Mouse (Mus musculus) neural tube, embryonic 11.5 days (tissue): ENCODE results near the gene Asic1. TPM values are rescaled to one million over a fixed set of nuclear protein-coding genes. Genes with fewer than 3 reads are reported as not detected.
"Not testable (repeated sequence)": the region's sequence is repeated elsewhere in the genome, so short reads cannot be mapped to it uniquely, and the experiment has no call there.

Experiments
- ATAC-seq: fragments of 200-750 bp; cut with Nextera tagmentation; 2 replicates; pipeline ENCODE4 v1.8.0; 2017; ENCODE audit warnings: moderate number of reproducible peaks, mild to moderate bottlenecking, moderate TSS enrichment, moderate library complexity; ENCODE audit not compliant: insufficient read depth, low FRiP score, low TSS enrichment
- DNase-seq: peaks from one replicate; pipeline ENCODE4 v3.0.0-alpha.2; 2015; ENCODE audit warnings: low spot score
- H3K27ac ChIP-seq: fragments of 300-500 bp; sonication (generic); 2 replicates; pipeline ENCODE4 v1.5.1; 2014; ENCODE audit warnings: low read depth, mild to moderate bottlenecking, low read length
- H3K27me3 ChIP-seq: fragments of 300-500 bp; sonication (generic); 2 replicates; pipeline ENCODE4 v1.6.1; 2014; ENCODE audit warnings: mild to moderate bottlenecking, low read length, mixed read lengths; ENCODE audit not compliant: control insufficient read depth, insufficient read depth
- H3K36me3 ChIP-seq: fragments of 300-500 bp; sonication (generic); 2 replicates; pipeline ENCODE4 v1.6.1; 2014; ENCODE audit warnings: mild to moderate bottlenecking, low read length, moderate library complexity, mixed read lengths; ENCODE audit not compliant: control insufficient read depth, insufficient read depth
- H3K4me1 ChIP-seq: fragments of 300-500 bp; sonication (generic); 2 replicates; pipeline ENCODE4 v1.6.1; 2014; ENCODE audit warnings: low read length, mixed read lengths; ENCODE audit not compliant: control insufficient read depth, insufficient read depth
- H3K4me2 ChIP-seq: fragments of 300-500 bp; sonication (generic); 2 replicates; pipeline ENCODE4 v1.6.1; 2014; ENCODE audit warnings: low read depth, mild to moderate bottlenecking, moderate library complexity
- H3K4me3 ChIP-seq: fragments of 300-500 bp; sonication (generic); 2 replicates; pipeline ENCODE4 v1.5.1; 2014; ENCODE audit warnings: low read depth, low read length
- H3K9ac ChIP-seq: fragments of 300-500 bp; sonication (generic); 2 replicates; pipeline ENCODE4 v1.6.1; 2014; ENCODE audit warnings: mild to moderate bottlenecking, low read length
- H3K9me3 ChIP-seq: fragments of 300-500 bp; sonication (generic); 2 replicates; pipeline ENCODE4 v1.6.1; 2016; ENCODE audit warnings: low read length; ENCODE audit not compliant: control insufficient read depth
- WGBS: fragments of 180-500 bp; shearing (Covaris S2); extraction: QIAGEN DNeasy Blood & Tissue Kit; methylation state at CpG from one replicate; pipeline ENCODE4 v1.1.7; 2014; 5-methylcytosine and 5-hydroxymethylcytosine counted together
- polyA plus RNA-seq: library from polyadenylated mRNA; unstranded; fragments of >200 nt; fragmentation: Nextera tagmentation; extraction: Ambion mirVana; gene quantifications from 2 replicates; pipeline ENCODE4 v1.2.1, GENCODE M21; 2014

Asic1 gene
- polyA plus RNA-seq, 1 experiment from 2014 or later = 15.1 TPM

GRCm38 (mm10) chr15:99688712-99689111 is 18.5 kb downstream of the Asic1 start:
- Histone ChIP-seq H3K4me2 (no peak overlapping the region), H3K4me1 (peaks cover 5% of the 10 kb centered on the region), H3K27me3 (no peaks in the 10 kb centered on the region), H3K27ac (no peak overlapping the region), H3K9me3 (no peaks in the 10 kb centered on the region), H3K9ac (no peak overlapping the region), H3K4me3 (no peak overlapping the region), H3K36me3 (no peaks in the 10 kb centered on the region)
- DNase-seq (peak; percentile 65), ATAC-seq (no peak)
- 9% methylated on average over 4 of the region's 4 CpGs for WGBS

DNA sequence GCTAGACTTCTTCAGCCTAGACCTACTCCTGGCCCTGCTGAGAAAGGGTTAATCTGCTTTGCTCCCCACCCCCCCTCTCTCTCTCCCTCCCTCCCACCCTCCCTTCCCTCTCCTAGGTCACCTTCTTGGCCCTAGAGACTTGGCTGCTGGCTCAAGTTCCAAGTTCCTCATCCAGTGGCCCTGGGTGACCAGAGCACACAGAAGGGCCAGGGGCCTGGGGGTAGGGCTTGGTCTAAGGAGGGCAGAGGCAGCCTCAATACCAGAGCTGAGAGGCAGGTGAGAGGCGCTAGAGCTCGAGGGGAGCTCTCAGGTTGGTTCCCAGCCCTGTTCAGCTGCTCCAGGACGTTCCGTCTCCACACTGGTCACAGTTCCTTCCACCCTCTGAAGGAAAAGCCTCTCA is 20.8 kb downstream of the Asic1 start:
- WGBS = 26% methylated on average over 4 of the region's 4 CpGs
- Histone ChIP-seq H3K4me3 (no peak overlapping the region), H3K4me2 (no peak overlapping the region), H3K27ac (no peak overlapping the region), H3K36me3 (no peaks in the 10 kb centered on the region), H3K4me1 (peaks cover 5% of the 10 kb centered on the region), H3K9me3 (no peaks in the 10 kb centered on the region), H3K9ac (no peak overlapping the region), H3K27me3 (no peaks in the 10 kb centered on the region)
- DNase-seq (no peak), ATAC-seq (no peak)

DNA sequence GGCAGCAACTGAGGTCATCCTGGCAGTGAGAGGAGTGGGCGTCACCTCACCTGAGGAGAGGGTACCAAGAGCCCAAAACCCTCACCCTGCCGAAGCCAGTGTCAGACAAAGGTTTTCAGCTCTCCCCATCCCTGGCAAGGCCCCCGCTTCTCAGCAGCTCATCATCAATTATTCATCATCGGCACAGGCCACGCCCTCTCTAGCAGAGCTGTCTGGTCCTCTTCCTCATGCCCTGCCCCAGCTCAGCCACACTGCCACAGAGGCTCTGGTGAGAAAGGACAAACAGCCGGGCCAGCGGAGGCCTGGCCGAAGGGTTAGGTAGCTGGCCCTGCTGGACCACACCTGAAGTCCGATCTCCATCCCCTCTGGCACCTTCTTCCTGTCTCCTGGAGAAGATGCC is 21.8 kb downstream of the Asic1 start:
- Histone ChIP-seq H3K9me3 (no peaks in the 10 kb centered on the region), H3K4me2 (peak overlapping the region; percentile 1; the same call in 1 of the 2 replicates), H3K36me3 (no peaks in the 10 kb centered on the region), H3K4me1 (peaks cover 5% of the 10 kb centered on the region), H3K27me3 (no peaks in the 10 kb centered on the region), H3K9ac (peak overlapping the region; percentile 15), H3K27ac (0 out of 2 replicates have a peak overlapping the region, but pooled peaks have one; percentile 4), H3K4me3 (no peak overlapping the region)
- peak; percentile 50; the same call in 1 of the 2 replicates for ATAC-seq
- no peak for DNase-seq
- 48% methylated on average over 9 of the region's 9 CpGs for WGBS

DNA sequence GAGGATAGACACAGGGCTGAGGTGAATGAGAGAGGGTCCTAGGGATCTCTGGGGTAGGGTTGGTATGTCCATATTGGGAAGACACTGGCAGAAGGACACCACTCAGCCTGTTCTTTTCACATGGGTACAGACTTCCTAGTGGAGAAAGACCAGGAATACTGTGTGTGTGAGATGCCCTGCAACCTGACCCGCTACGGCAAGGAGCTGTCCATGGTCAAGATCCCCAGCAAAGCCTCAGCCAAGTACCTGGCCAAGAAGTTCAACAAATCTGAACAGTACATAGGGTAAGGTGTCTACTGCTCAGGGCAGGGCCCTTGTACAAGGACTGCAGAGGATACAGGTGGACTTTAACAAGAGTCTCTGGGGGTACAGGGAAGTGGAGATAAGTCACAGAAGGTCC is 27.1 kb downstream of the Asic1 start:
- Histone ChIP-seq H3K9ac (no peak overlapping the region), H3K27ac (no peak overlapping the region), H3K4me3 (no peak overlapping the region), H3K27me3 (no peaks in the 10 kb centered on the region), H3K9me3 (no peaks in the 10 kb centered on the region), H3K4me1 (no peaks in the 10 kb centered on the region; the same call in 1 of the 2 replicates), H3K4me2 (no peak overlapping the region), H3K36me3 (no peaks in the 10 kb centered on the region)
- WGBS = 34% methylated on average over 2 of the region's 2 CpGs
- ATAC-seq (no peak), DNase-seq (no peak)

DNA sequence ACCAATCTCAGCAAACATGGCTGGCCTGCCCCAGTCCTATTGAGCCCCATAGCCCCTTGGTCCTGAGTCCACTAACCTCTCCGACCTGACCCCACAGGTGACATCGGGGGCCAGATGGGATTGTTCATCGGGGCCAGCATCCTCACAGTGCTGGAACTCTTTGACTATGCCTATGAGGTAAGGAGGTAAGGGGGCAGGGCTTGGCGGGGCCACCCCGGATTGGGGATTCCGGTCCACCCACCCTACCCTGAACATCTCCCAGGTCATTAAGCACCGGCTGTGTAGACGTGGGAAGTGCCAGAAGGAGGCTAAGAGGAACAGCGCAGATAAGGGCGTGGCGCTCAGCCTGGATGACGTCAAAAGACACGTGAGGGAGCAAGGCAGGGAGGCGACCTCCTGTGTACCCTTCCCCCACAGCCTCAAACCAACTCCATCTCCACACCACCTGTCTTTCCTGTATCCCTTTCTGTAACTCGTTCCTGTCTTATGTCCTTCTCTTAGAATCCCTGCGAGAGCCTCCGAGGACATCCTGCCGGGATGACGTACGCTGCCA is 28.4 kb downstream of the Asic1 start:
- 34% methylated on average over 20 of the region's 20 CpGs for WGBS
- no peak for ATAC-seq
- no peak for DNase-seq
- Histone ChIP-seq H3K27me3 (no peaks in the 10 kb centered on the region), H3K9ac (no peak overlapping the region; the same call in 1 of the 2 replicates), H3K9me3 (no peaks in the 10 kb centered on the region), H3K4me2 (no peak overlapping the region), H3K27ac (no peak overlapping the region), H3K4me3 (no peak overlapping the region), H3K4me1 (peaks cover 9% of the 10 kb centered on the region), H3K36me3 (no peaks in the 10 kb centered on the region)

GRCm38 (mm10) chr15:99699715-99700114 is 29.5 kb downstream of the Asic1 start:
- WGBS = 78% methylated on average over 10 of the region's 10 CpGs
- peaks cover 18% of the 10 kb centered on the region for H3K4me1 ChIP-seq
- DNase-seq = no peak

DNA sequence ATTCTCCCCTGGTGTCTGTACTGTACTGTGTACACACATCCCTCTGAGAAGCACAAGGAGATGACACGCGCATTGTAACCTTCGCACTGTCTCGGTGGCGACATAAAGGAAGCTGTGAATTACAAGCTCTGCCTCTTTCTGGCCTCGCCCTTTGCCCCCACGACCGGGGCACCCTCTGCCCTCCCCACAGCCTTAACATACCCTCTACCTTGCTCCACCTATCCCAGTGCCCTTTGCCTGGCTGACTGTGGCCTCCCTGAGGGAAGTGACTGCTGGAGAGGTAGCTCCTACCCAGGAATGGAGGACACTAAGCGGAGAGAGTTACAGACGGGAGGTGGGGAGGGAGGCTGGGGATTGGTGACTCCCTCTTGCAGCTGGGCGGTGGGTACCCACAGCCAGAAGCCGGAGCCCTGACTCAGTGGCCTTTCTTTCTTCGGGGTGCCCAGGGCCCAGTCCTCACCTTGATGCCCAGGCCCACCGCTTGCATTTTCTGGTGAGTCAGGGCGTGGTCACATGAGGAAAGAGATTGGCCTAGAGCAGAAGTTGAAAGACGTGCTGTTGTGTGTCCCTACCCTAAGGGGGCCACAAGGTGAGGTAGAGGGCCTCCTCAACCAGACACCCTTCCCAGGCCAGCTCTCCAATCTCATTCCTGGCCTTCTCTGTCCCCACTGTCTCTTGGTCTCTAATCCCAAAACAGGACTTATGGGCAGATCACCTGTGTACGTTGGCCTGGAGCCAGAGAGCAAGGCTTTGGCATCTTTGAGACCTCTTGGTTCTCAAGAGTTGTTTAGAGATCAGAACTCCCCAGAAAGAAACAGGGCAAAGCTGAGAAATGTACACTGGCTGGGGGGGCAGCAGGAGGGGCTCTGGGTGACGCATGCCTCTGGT is 30.3 kb downstream of the Asic1 start:
- Histone ChIP-seq H3K27me3 (no peaks in the 10 kb centered on the region), H3K4me1 (peaks cover 18% of the 10 kb centered on the region), H3K9me3 (no peaks in the 10 kb centered on the region), H3K4me3 (no peak overlapping the region), H3K36me3 (peaks cover 3% of the 10 kb centered on the region), H3K9ac (no peak overlapping the region), H3K27ac (no peak overlapping the region), H3K4me2 (no peak overlapping the region)
- DNase-seq (no peak), ATAC-seq (no peak)
- 88% methylated on average over 18 of the region's 18 CpGs for WGBS

More at GRCm38 (mm10) chr15:99699715-99700114, 29.5 kb downstream of the Asic1 start:
- Histone ChIP-seq H3K9ac (no peak overlapping the region), H3K27me3 (no peaks in the 10 kb centered on the region), H3K9me3 (no peaks in the 10 kb centered on the region), H3K27ac (no peak overlapping the region), H3K4me2 (no peak overlapping the region), H3K36me3 (peaks cover 3% of the 10 kb centered on the region; the same call in 1 of the 2 replicates), H3K4me3 (no peak overlapping the region)
- ATAC-seq = no peak

DNA sequence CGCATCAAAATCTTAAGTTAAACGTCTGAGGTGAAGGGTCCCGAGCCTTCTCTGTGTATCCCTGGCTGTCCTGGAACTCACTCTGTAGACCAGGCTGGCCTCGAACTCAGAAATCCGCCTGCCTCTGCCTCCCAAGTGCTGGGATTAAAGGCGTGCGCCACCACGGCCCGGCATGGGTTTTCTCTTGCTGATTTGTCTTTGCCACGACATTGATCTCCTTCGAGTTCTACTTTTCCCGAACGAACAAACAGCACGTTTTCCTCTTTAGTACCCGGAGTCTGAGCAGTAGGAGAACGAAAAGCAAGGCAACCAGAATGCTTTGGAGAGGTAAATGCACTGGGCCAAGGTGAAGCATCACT is 31.5 kb downstream of the Asic1 start:
- H3K9me3 ChIP-seq, H3K36me3 ChIP-seq, H3K27me3 ChIP-seq, ATAC-seq, DNase-seq, H3K27ac ChIP-seq: not testable (repeated sequence)
- Histone ChIP-seq H3K4me1 (peaks cover 18% of the 10 kb centered on the region), H3K9ac (peak overlapping the region; percentile 99), H3K4me3 (peak overlapping the region; percentile 85), H3K4me2 (peak overlapping the region; percentile 63)
- WGBS = 45% methylated on average over 16 of the region's 16 CpGs
